Mouse (Mus musculus): ENCODE measurements around the gene Trpm7.

- TF ChIP-seq POLR2A (IDR thresholded peaks at IDR 0.05; ENCODE audit: borderline replicate concordance, extremely low read depth, insufficient read depth, insufficient read length, poor library complexity, severe bottlenecking) (no peak), CTCF (IDR thresholded peaks at IDR 0.05; ENCODE audit: borderline replicate concordance, extremely low read depth, insufficient read depth, insufficient read length) (no peak)
Observed at GRCm38 (mm10) chr2:126815822-126816221, 60.2 kb downstream of the Trpm7 start.

All from brain, embryonic 14.5 days (tissue).